Mouse (Mus musculus): ENCODE data around the gene Grip2.

DNA sequence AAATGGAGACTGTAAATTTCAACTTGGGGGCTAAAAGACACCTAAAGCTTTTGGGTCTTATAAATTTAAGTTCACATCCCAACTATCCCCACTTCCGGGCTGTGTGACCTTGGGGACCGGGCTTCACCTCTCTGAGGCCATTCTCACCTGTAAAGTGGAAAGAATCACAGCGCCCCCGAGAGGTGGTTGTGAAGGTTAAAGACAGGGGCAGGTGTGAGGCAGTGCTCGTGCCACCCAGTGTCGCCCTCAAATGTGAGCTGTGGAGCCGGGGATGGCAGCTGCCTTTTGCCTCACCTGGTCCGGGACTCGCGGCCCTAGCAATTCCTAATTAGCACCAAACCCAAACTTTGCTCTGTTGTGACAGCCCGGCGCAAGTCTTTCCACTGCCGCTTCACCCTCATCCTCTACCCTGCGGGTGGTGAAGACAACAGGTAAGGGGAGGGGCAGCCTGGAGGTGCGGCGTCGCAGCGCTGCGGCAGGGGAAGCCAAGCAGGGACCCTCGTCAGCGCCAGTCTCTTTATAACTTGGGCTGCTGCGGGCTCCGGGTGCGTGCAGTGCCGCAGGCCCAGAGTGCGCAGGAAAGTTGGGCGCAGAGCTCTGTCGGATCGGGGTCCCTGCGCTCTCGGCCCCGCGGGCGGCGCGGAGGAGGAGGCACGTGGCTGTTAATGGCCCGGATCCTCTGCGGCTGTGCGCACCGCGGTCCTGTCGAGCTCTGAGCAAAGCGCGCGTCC is 16.0 kb upstream of the Grip2 start:
- no peak for TF ChIP-seq POLR2A (IDR thresholded peaks at IDR 0.05; ENCODE audit: extremely low read depth, insufficient read depth, low read length)
- TF ChIP-seq CTCF (IDR thresholded peaks at IDR 0.05; ENCODE audit: extremely low read depth, insufficient read depth, low read length) = no peak
